Mouse (Mus musculus) midbrain, embryonic 13.5 days (tissue): ENCODE data around the gene Tcn2. TPM values are rescaled to one million over a fixed set of nuclear protein-coding genes. Genes with fewer than 3 reads are reported as not detected.
A peak's percentile ranks its signal among the peaks of the same experiment; 100 is the strongest.

Source experiments
- ATAC-seq: fragments of 200-750 bp; cut with Nextera tagmentation; 2 replicates; pipeline ENCODE4 v1.8.0; 2017; ENCODE audit warnings: mild to moderate bottlenecking, moderate TSS enrichment, moderate library complexity
- H3K27ac ChIP-seq: fragments of 300-500 bp; sonication (generic); 2 replicates; pipeline ENCODE4 v1.5.1; 2015; ENCODE audit warnings: inconsistent platforms, mild to moderate bottlenecking, moderate library complexity
- H3K27me3 ChIP-seq: fragments of 300-500 bp; sonication (generic); 2 replicates; pipeline ENCODE4 v1.6.1; 2015; ENCODE audit warnings: mild to moderate bottlenecking, inconsistent platforms
- H3K36me3 ChIP-seq: fragments of 300-500 bp; sonication (generic); 2 replicates; pipeline ENCODE4 v1.6.1; 2015; ENCODE audit warnings: mild to moderate bottlenecking, inconsistent platforms
- H3K4me1 ChIP-seq: fragments of 300-500 bp; sonication (generic); replicated peaks from 2 replicates; pipeline ENCODE4 v1.6.1; 2015; ENCODE audit warnings: inconsistent platforms
- H3K4me2 ChIP-seq: fragments of 300-500 bp; sonication (generic); replicated peaks from 2 replicates; pipeline ENCODE4 v1.6.1; 2015; ENCODE audit warnings: moderate library complexity, mild to moderate bottlenecking, inconsistent platforms
- H3K4me3 ChIP-seq: fragments of 300-500 bp; sonication (generic); replicated peaks from 2 replicates; pipeline ENCODE4 v1.5.1; 2015; ENCODE audit warnings: mild to moderate bottlenecking, inconsistent platforms
- H3K9ac ChIP-seq: fragments of 300-500 bp; sonication (generic); replicated peaks from 2 replicates; pipeline ENCODE4 v1.6.1; 2015; ENCODE audit warnings: mild to moderate bottlenecking, inconsistent platforms
- H3K9me3 ChIP-seq: fragments of 300-500 bp; sonication (generic); 2 replicates; pipeline ENCODE4 v1.6.1; 2016; ENCODE audit warnings: mild to moderate bottlenecking, inconsistent platforms
- WGBS: fragments of 180-500 bp; shearing (Covaris S2); methylation state at CpG from one replicate; pipeline ENCODE4 v1.1.7; 2015; 5-methylcytosine and 5-hydroxymethylcytosine counted together
- polyA plus RNA-seq: library from polyadenylated mRNA; unstranded; fragments of >200 nt; fragmentation: Nextera tagmentation; extraction: Ambion mirVana; gene quantifications from 2 replicates; pipeline ENCODE4 v1.2.1, GENCODE M21; 2015

Gene Tcn2
- 16.6 and 20.3 TPM in 2 replicates for polyA plus RNA-seq

GRCm38 (mm10) chr11:3931511-3932211, at the start of gene Tcn2:
TSS of gene Tcn2 (minus strand) at chr11:3932159.
- Histone ChIP-seq H3K36me3 (0 out of 2 replicates have a peak, but pooled peaks cover 3% of the 10 kb centered on the region), H3K9ac (peak within 1 kb of the TSS; percentile 66), H3K9me3 (no peaks in the 10 kb centered on the region), H3K27ac (no peak within 1 kb of the TSS), H3K4me1 (peaks cover 13% of the 10 kb centered on the region), H3K4me3 (peak within 1 kb of the TSS; percentile 48), H3K4me2 (peak within 1 kb of the TSS; percentile 76), H3K27me3 (no peaks in the 10 kb centered on the region)
- 0% methylated on average over 17 of the region's 26 CpGs for WGBS
- ATAC-seq = peak; percentile 83

- H3K27ac ChIP-seq = no peak overlapping the region
- no peak for ATAC-seq
- H3K9ac ChIP-seq = no peak overlapping the region
- H3K36me3 ChIP-seq = peaks cover 45% of the 10 kb centered on the region
- H3K4me3 ChIP-seq = no peak overlapping the region
- peaks cover 29% of the 10 kb centered on the region for H3K27me3 ChIP-seq
- WGBS = 83% methylated on average over 6 of the region's 6 CpGs
- no peak overlapping the region for H3K4me2 ChIP-seq
- H3K9me3 ChIP-seq = no peaks in the 10 kb centered on the region
- H3K4me1 ChIP-seq = peaks cover 12% of the 10 kb centered on the region
These were observed 49.6 kb upstream of the Tcn2 start for GRCm38 (mm10) chr11:3981536-3981935.

GRCm38 (mm10) chr11:3978421-3978820, 46.5 kb upstream of the Tcn2 start:
- no peak for ATAC-seq
- WGBS = 94% methylated on average over 5 of the region's 5 CpGs
- H3K4me2 ChIP-seq = no peak overlapping the region
- H3K4me1 ChIP-seq = peaks cover 5% of the 10 kb centered on the region
- peaks cover 10% of the 10 kb centered on the region; the same call in 1 of the 2 replicates for H3K27me3 ChIP-seq
- H3K4me3 ChIP-seq = no peak overlapping the region
- H3K9ac ChIP-seq = no peak overlapping the region
- H3K27ac ChIP-seq = no peak overlapping the region
- no peaks in the 10 kb centered on the region for H3K9me3 ChIP-seq
- peaks cover 77% of the 10 kb centered on the region for H3K36me3 ChIP-seq

- H3K4me2 ChIP-seq = no peak within 1 kb of the TSS
- H3K36me3 ChIP-seq = peaks cover 94% of the 10 kb centered on the region
- no peaks in the 10 kb centered on the region for H3K4me1 ChIP-seq
- no peak within 1 kb of the TSS for H3K27ac ChIP-seq
- no peaks in the 10 kb centered on the region for H3K9me3 ChIP-seq
- H3K27me3 ChIP-seq = no peaks in the 10 kb centered on the region
- no peak for ATAC-seq
- H3K9ac ChIP-seq = no peak within 1 kb of the TSS
- no peak within 1 kb of the TSS for H3K4me3 ChIP-seq
- WGBS = 97% methylated on average over 6 of the region's 6 CpGs
These were observed 44.7 kb upstream of the Tcn2 start, which contains the start of gene 4930556J24Rik for GRCm38 (mm10) chr11:3976678-3977077. TSS of gene 4930556J24Rik (minus strand) at chr11:3976778.

- H3K36me3 ChIP-seq = peaks cover 100% of the 10 kb centered on the region
- H3K9me3 ChIP-seq = no peaks in the 10 kb centered on the region
- 67% methylated on average over 3 of the region's 3 CpGs for WGBS
These were observed 42.4 kb upstream of the Tcn2 start for GRCm38 (mm10) chr11:3974311-3974710.

GRCm38 (mm10) chr11:3973081-3973480, 41.1 kb upstream of the Tcn2 start:
- peaks cover 97% of the 10 kb centered on the region for H3K36me3 ChIP-seq
- no peaks in the 10 kb centered on the region for H3K9me3 ChIP-seq
- H3K9ac ChIP-seq = no peak overlapping the region
- H3K4me2 ChIP-seq = no peak overlapping the region
- no peak overlapping the region for H3K4me3 ChIP-seq
- H3K27ac ChIP-seq = no peak overlapping the region
- no peak for ATAC-seq
- no peaks in the 10 kb centered on the region for H3K4me1 ChIP-seq
- H3K27me3 ChIP-seq = no peaks in the 10 kb centered on the region
- 94% methylated on average over 7 of the region's 7 CpGs for WGBS

More at GRCm38 (mm10) chr11:3974311-3974710, 42.4 kb upstream of the Tcn2 start:
- H3K27ac ChIP-seq = no peak overlapping the region
- H3K4me3 ChIP-seq = no peak overlapping the region
- H3K27me3 ChIP-seq = no peaks in the 10 kb centered on the region
- no peak overlapping the region for H3K9ac ChIP-seq
- ATAC-seq = 0 out of 2 replicates have a peak, but pooled peaks have one; percentile 11
- H3K4me2 ChIP-seq = no peak overlapping the region
- H3K4me1 ChIP-seq = no peaks in the 10 kb centered on the region

GRCm38 (mm10) chr11:3970361-3970760, 38.4 kb upstream of the Tcn2 start:
- Histone ChIP-seq H3K27ac (no peak overlapping the region), H3K4me2 (no peak overlapping the region), H3K27me3 (no peaks in the 10 kb centered on the region), H3K9ac (no peak overlapping the region), H3K36me3 (peaks cover 74% of the 10 kb centered on the region), H3K4me3 (no peak overlapping the region), H3K4me1 (peaks cover 11% of the 10 kb centered on the region), H3K9me3 (no peaks in the 10 kb centered on the region)
- WGBS = 95% methylated on average over 7 of the region's 7 CpGs
- ATAC-seq = no peak

GRCm38 (mm10) chr11:3969837-3970236, 37.9 kb upstream of the Tcn2 start:
- ATAC-seq = no peak
- 90% methylated on average over 3 of the region's 3 CpGs for WGBS
- H3K36me3 ChIP-seq = peaks cover 69% of the 10 kb centered on the region

GRCm38 (mm10) chr11:3964416-3965172, 32.6 kb upstream of the Tcn2 start:
- peak overlapping the region; percentile 91 for H3K4me2 ChIP-seq
- H3K4me1 ChIP-seq = peaks cover 22% of the 10 kb centered on the region
- no peaks in the 10 kb centered on the region for H3K9me3 ChIP-seq
- no peak; the same call in 1 of the 2 replicates for ATAC-seq
- H3K9ac ChIP-seq = peak overlapping the region; percentile 83
- H3K27ac ChIP-seq = no peak overlapping the region
- peaks cover 16% of the 10 kb centered on the region for H3K36me3 ChIP-seq
- H3K27me3 ChIP-seq = no peaks in the 10 kb centered on the region
- 14% methylated on average over 11 of the region's 11 CpGs for WGBS
- H3K4me3 ChIP-seq = peak overlapping the region; percentile 94

More at GRCm38 (mm10) chr11:3969837-3970236, 37.9 kb upstream of the Tcn2 start:
- Histone ChIP-seq H3K4me3 (no peak overlapping the region), H3K27me3 (no peaks in the 10 kb centered on the region), H3K27ac (no peak overlapping the region), H3K4me1 (peaks cover 16% of the 10 kb centered on the region), H3K9me3 (no peaks in the 10 kb centered on the region), H3K4me2 (no peak overlapping the region), H3K9ac (no peak overlapping the region)

GRCm38 (mm10) chr11:3963610-3964415, 31.9 kb upstream of the Tcn2 start, which contains the start of gene Pes1:
TSS of gene Pes1 (plus strand) at chr11:3963975.
- H3K9ac ChIP-seq = peak within 1 kb of the TSS; percentile 83
- H3K4me3 ChIP-seq = peak within 1 kb of the TSS; percentile 94
- whole genome bisulfite sequencing = under 1% methylated on average over 31 of the region's 31 CpGs
- no peaks in the 10 kb centered on the region for H3K9me3 ChIP-seq
- peak within 1 kb of the TSS; percentile 56; the same call in 1 of the 2 replicates for H3K27ac ChIP-seq
- H3K4me1 ChIP-seq = peaks cover 22% of the 10 kb centered on the region
- peak within 1 kb of the TSS; percentile 91 for H3K4me2 ChIP-seq
- ATAC-seq = peak; percentile 98
- H3K27me3 ChIP-seq = no peaks in the 10 kb centered on the region
- H3K36me3 ChIP-seq = peaks cover 9% of the 10 kb centered on the region

- Histone ChIP-seq H3K4me3 (peak overlapping the region; percentile 94), H3K9me3 (no peaks in the 10 kb centered on the region), H3K36me3 (peaks cover 5% of the 10 kb centered on the region), H3K4me2 (peak overlapping the region; percentile 91), H3K27me3 (no peaks in the 10 kb centered on the region), H3K9ac (no peak overlapping the region), H3K27ac (peak overlapping the region; percentile 56; the same call in 1 of the 2 replicates), H3K4me1 (peaks cover 22% of the 10 kb centered on the region)
- WGBS = 77% methylated on average over 10 of the region's 10 CpGs
- peak; percentile 56; the same call in 1 of the 2 replicates for ATAC-seq
These were observed 31.2 kb upstream of the Tcn2 start for GRCm38 (mm10) chr11:3963155-3963554.
